Mouse (Mus musculus): ENCODE results near the gene Igflr1.

DNA sequence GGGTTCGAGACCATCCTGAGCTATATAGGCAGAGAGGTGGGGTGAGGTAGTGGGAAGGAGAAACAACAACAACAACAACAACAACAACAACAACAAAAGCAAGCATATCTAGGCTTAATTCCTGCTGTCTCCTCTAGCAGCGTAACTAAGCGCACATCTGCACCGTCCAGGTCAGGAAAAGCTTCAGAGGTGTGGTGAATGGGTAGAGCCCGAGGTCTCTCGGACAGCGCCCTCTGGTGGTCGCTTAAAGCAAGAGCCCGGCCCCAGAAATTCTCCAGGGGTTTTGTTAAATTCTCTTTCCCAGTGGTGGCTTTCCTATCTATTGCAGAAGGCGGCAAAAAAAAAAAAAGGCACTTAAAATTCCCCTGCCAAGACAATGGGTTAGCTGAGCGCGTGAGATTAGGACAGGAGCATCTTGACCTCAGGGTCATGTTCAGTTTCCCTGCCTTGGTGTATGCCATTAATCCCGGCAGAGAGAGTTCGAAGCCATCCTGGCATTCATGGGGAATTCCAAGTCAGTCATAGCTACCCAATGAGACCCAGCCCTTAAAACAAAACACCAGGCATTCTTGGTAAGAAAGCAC, 48.4 kb downstream of the Igflr1 start:
- peak; percentile 94 for TF ChIP-seq CTCF (IDR thresholded peaks at IDR 0.05; ENCODE audit: low read depth, low read length)
- no peak for TF ChIP-seq POLR2A (IDR thresholded peaks at IDR 0.05; ENCODE audit: borderline replicate concordance, low read depth, low read length)

Measured in bone marrow macrophage, adult 2 months (primary cell).